Mouse (Mus musculus) kidney, postnatal 0 days (tissue): ENCODE results near the gene Car3. TPM values are rescaled to one million over a fixed set of nuclear protein-coding genes. Genes with fewer than 3 reads are reported as not detected.

Experiments
- ATAC-seq: fragments of 200-750 bp; cut with Nextera tagmentation; replicated peaks from 2 replicates; pipeline ENCODE4 v1.8.0; 2017; ENCODE audit warnings: low read depth, moderate number of reproducible peaks, moderate TSS enrichment, moderate library complexity; ENCODE audit not compliant: low FRiP score
- DNase-seq: peaks from one replicate; pipeline ENCODE4 v3.0.0-alpha.2; 2016; ENCODE audit warnings: low spot score
- H3K27ac ChIP-seq: fragments of 300-500 bp; sonication (generic); 2 replicates; pipeline ENCODE4 v1.5.1; 2014; ENCODE audit warnings: mild to moderate bottlenecking
- H3K27me3 ChIP-seq: fragments of 300-500 bp; sonication (generic); 2 replicates; pipeline ENCODE4 v1.6.1; 2014; ENCODE audit warnings: low read length, mixed read lengths; ENCODE audit not compliant: insufficient read depth
- H3K36me3 ChIP-seq: fragments of 300-500 bp; sonication (generic); 2 replicates; pipeline ENCODE4 v1.6.1; 2014; ENCODE audit warnings: low read length, mixed read lengths; ENCODE audit not compliant: insufficient read depth
- H3K4me1 ChIP-seq: fragments of 300-500 bp; sonication (generic); replicated peaks from 2 replicates; pipeline ENCODE4 v1.6.1; 2014; ENCODE audit warnings: antibody characterized with exemption, low read length, mixed read lengths; ENCODE audit not compliant: insufficient read depth
- H3K4me2 ChIP-seq: fragments of 300-500 bp; sonication (generic); 2 replicates; pipeline ENCODE4 v1.6.1; 2014; ENCODE audit warnings: mild to moderate bottlenecking, low read length, moderate library complexity, mixed read lengths
- H3K4me3 ChIP-seq: fragments of 300-500 bp; sonication (generic); replicated peaks from 2 replicates; pipeline ENCODE4 v1.5.1; 2014; ENCODE audit warnings: low read depth, low read length
- H3K9ac ChIP-seq: fragments of 300-500 bp; sonication (generic); 2 replicates; pipeline ENCODE4 v1.6.1; 2014; ENCODE audit warnings: low read depth, low read length
- H3K9me3 ChIP-seq: fragments of 300-500 bp; sonication (generic); replicated peaks from 2 replicates; pipeline ENCODE4 v1.6.1; 2016; ENCODE audit warnings: low read length, inconsistent platforms, mixed read lengths
- CTCF ChIP-seq: IDR thresholded peaks from 2 replicates; pipeline ENCODE4 v1.5.1; 2016; ENCODE audit warnings: antibody characterized with exemption, low read depth, mild to moderate bottlenecking, moderate library complexity
- WGBS: fragments of 180-500 bp; shearing (Covaris S2); extraction: QIAGEN DNeasy Blood & Tissue Kit; methylation state at CpG from one replicate; pipeline ENCODE4 v1.1.7; 2014; 5-methylcytosine and 5-hydroxymethylcytosine counted together
- polyA plus RNA-seq: library from polyadenylated mRNA; unstranded; fragments of >200 nt; fragmentation: Nextera tagmentation; extraction: Ambion mirVana; gene quantifications from 2 replicates; pipeline ENCODE4 v1.2.1, GENCODE M21; 2015

Gene Car3
- polyA plus RNA-seq, 1 experiment from 2014 or later = 8.2 TPM

GRCm38 (mm10) chr3:14887686-14888295 lies 24.5 kb downstream of the Car3 start:
- Histone ChIP-seq H3K9me3 (no peaks in the 10 kb centered on the region), H3K9ac (no peak overlapping the region), H3K4me2 (peak overlapping the region; percentile 93), H3K27ac (no peak overlapping the region), H3K4me1 (no peaks in the 10 kb centered on the region), H3K4me3 (0 out of 2 replicates have a peak overlapping the region, but pooled peaks have one; percentile 74), H3K36me3 (no peaks in the 10 kb centered on the region), H3K27me3 (no peaks in the 10 kb centered on the region)
- 83% methylated on average over 10 of the region's 10 CpGs for whole genome bisulfite sequencing
- DNase-seq = no peak
- ATAC-seq = no peak
- no peak for TF ChIP-seq CTCF

GRCm38 (mm10) chr3:14888549-14888948 lies 25.2 kb downstream of the Car3 start:
- no peak for TF ChIP-seq CTCF
- H3K4me2 ChIP-seq = peak overlapping the region; percentile 8; the same call in 1 of the 2 replicates
- no peaks in the 10 kb centered on the region for H3K4me1 ChIP-seq
- no peaks in the 10 kb centered on the region for H3K9me3 ChIP-seq
- H3K4me3 ChIP-seq = no peak overlapping the region
- no peaks in the 10 kb centered on the region for H3K36me3 ChIP-seq
- WGBS = 60% methylated on average over 2 of the region's 2 CpGs
- ATAC-seq (no peak), DNase-seq (no peak)
- H3K27me3 ChIP-seq = no peaks in the 10 kb centered on the region
- H3K9ac ChIP-seq = no peak overlapping the region
- no peak overlapping the region for H3K27ac ChIP-seq

GRCm38 (mm10) chr3:14889085-14889484 lies 25.8 kb downstream of the Car3 start:
- ATAC-seq (no peak), DNase-seq (no peak)
- H3K27me3 ChIP-seq = no peaks in the 10 kb centered on the region
- no peak overlapping the region for H3K9ac ChIP-seq
- H3K27ac ChIP-seq = 0 out of 2 replicates have a peak overlapping the region, but pooled peaks have one; percentile 44
- no peak for TF ChIP-seq CTCF
- H3K4me1 ChIP-seq = no peaks in the 10 kb centered on the region
- 62% methylated on average over 2 of the region's 2 CpGs for WGBS
- H3K36me3 ChIP-seq = no peaks in the 10 kb centered on the region
- H3K4me2 ChIP-seq = peak overlapping the region; percentile 34
- H3K4me3 ChIP-seq = no peak overlapping the region
- no peaks in the 10 kb centered on the region for H3K9me3 ChIP-seq

GRCm38 (mm10) chr3:14889716-14890409 lies 26.6 kb downstream of the Car3 start:
- TF ChIP-seq CTCF = no peak
- Histone ChIP-seq H3K4me3 (no peak overlapping the region), H3K9ac (no peak overlapping the region), H3K27ac (0 out of 2 replicates have a peak overlapping the region, but pooled peaks have one; percentile 44), H3K9me3 (no peaks in the 10 kb centered on the region), H3K4me2 (peak overlapping the region; percentile 34; the same call in 1 of the 2 replicates), H3K4me1 (no peaks in the 10 kb centered on the region), H3K27me3 (no peaks in the 10 kb centered on the region), H3K36me3 (no peaks in the 10 kb centered on the region)
- ATAC-seq = no peak
- no peak for DNase-seq
- WGBS = 65% methylated on average over 4 of the region's 4 CpGs

GRCm38 (mm10) chr3:14892991-14893390 lies 29.7 kb downstream of the Car3 start:
- H3K4me2 ChIP-seq = no peak overlapping the region
- no peak overlapping the region for H3K4me3 ChIP-seq
- H3K9ac ChIP-seq = no peak overlapping the region
- H3K9me3 ChIP-seq = no peaks in the 10 kb centered on the region
- H3K27me3 ChIP-seq = no peaks in the 10 kb centered on the region
- no peak overlapping the region for H3K27ac ChIP-seq
- no peak for DNase-seq
- no peak for ATAC-seq
- no peaks in the 10 kb centered on the region for H3K36me3 ChIP-seq
- TF ChIP-seq CTCF = no peak
- 79% methylated on average over 3 of the region's 3 CpGs for WGBS
- H3K4me1 ChIP-seq = no peaks in the 10 kb centered on the region

GRCm38 (mm10) chr3:14893700-14894099 lies 30.4 kb downstream of the Car3 start:
- TF ChIP-seq CTCF = no peak
- WGBS = 56% methylated on average over 5 of the region's 5 CpGs
- Histone ChIP-seq H3K4me1 (no peaks in the 10 kb centered on the region), H3K27ac (no peak overlapping the region), H3K4me3 (no peak overlapping the region), H3K27me3 (no peaks in the 10 kb centered on the region), H3K36me3 (no peaks in the 10 kb centered on the region), H3K4me2 (no peak overlapping the region), H3K9ac (no peak overlapping the region), H3K9me3 (no peaks in the 10 kb centered on the region)
- DNase-seq = no peak
- no peak for ATAC-seq
